Mouse (Mus musculus): ENCODE data around the gene Msln.

DNA sequence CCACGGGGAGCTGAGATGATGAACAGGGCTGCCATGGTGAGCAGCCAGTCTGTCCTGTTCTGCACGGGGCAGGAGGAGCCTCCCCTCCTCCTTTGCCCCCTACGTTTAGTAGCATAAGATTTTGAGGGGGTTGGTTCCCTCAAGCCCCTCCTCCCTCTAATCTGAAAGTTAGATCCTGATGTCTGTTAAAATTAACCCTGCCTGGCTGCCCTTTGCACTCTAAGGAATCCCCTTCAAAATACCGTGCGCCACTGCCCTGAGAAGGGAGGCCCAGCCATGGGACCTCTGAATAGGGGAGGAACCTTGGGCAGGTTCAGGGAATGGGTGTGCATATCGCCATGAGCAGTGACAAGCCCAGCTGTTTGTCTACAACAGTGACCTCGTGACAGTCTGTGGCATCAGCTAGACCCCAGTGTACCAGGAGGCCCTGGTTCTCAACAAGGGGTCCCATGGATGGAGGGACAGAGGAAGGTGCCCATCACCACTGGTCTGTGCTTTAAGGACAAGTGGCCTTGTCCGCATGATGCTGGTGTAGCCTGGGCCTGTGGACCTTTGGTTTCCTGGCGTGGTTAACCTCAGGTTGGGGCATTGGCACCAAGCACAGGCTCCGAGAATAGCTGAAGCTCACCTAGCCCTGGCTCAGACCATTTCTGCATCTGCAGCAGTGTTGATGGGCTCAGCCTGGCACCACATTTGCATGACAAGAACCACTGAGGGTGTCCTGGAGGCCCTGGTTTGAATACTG, 21.3 kb upstream of the Msln start:
- TF ChIP-seq POLR2A (IDR thresholded peaks at IDR 0.05; ENCODE audit: insufficient read depth, low read length) (no peak), CTCF (IDR thresholded peaks at IDR 0.05; ENCODE audit: low read depth, low read length) (no peak), EP300 (IDR thresholded peaks at IDR 0.05; ENCODE audit: insufficient read depth, low read depth, low read length) (no peak)
